Mouse (Mus musculus) CH12.LX (cell line): ENCODE data around the gene Col5a3. TPM values are rescaled to one million over a fixed set of nuclear protein-coding genes. Genes with fewer than 3 reads are reported as not detected.

Experiments used
- DNase-seq: peaks from one replicate; pipeline ENCODE4 v3.0.0-alpha.2; 2013; ENCODE audit errors: extremely low read depth
- H3K27ac ChIP-seq: 2 replicates; pipeline ENCODE4 v1.5.1; 2012; ENCODE audit warnings: low read depth, mild to moderate bottlenecking, control low read depth, moderate library complexity; ENCODE audit not compliant: insufficient read depth
- H3K27me3 ChIP-seq: replicated peaks from 2 replicates; pipeline ENCODE3; 2012; ENCODE audit warnings: inconsistent platforms
- H3K36me3 ChIP-seq, 2 experiments: replicated peaks in 1 of 2; 2 replicates each; pipeline versions ENCODE3 to v1.6.1; 2012; ENCODE audit warnings: inconsistent platforms in 1 of 2, low read length in 1 of 2, mild to moderate bottlenecking in 1 of 2, mixed read lengths in 1 of 2, moderate library complexity in 1 of 2; ENCODE audit not compliant: control insufficient read depth in 1 of 2, insufficient read depth in 1 of 2
- H3K4me1 ChIP-seq, 2 experiments: 2 replicates each; pipeline ENCODE4 v1.6.1; 2012; ENCODE audit warnings: inconsistent platforms in 1 of 2, moderate library complexity in 1 of 2; ENCODE audit not compliant: insufficient read depth in 2 of 2, control insufficient read depth in 1 of 2
- H3K4me2 ChIP-seq: 2 replicates; pipeline ENCODE4 v1.6.1; 2012; ENCODE audit warnings: low read depth, mild to moderate bottlenecking, control low read depth; ENCODE audit not compliant: poor library complexity, insufficient read depth, severe bottlenecking
- H3K4me3 ChIP-seq, 3 experiments: fragments of 150-350 bp in 1 of 3; sonication (generic) in 1 of 3; replicated peaks in 1 of 3; 2 replicates each; pipeline versions ENCODE3 to v1.5.1; 2011 to 2012; ENCODE audit warnings: low read depth in 2 of 3, low read length in 2 of 3, mild to moderate bottlenecking in 2 of 3, moderate library complexity in 2 of 3, control low read depth in 1 of 3, improper control_type of control experiment in 1 of 3, inconsistent platforms in 1 of 3, mixed read lengths in 1 of 3; ENCODE audit not compliant: poor library complexity in 1 of 3
- H3K79me2 ChIP-seq: replicated peaks from 2 replicates; pipeline ENCODE4 v1.6.1; 2012; ENCODE audit warnings: mild to moderate bottlenecking, moderate library complexity; ENCODE audit not compliant: control insufficient read depth, poor library complexity, insufficient read depth, severe bottlenecking; ENCODE audit errors: extremely low read depth
- H3K9ac ChIP-seq: 2 replicates; pipeline ENCODE4 v1.6.1; 2012; ENCODE audit warnings: low read depth, mild to moderate bottlenecking, control low read depth, moderate library complexity; ENCODE audit not compliant: insufficient read depth
- H3K9me3 ChIP-seq: replicated peaks from 2 replicates; pipeline ENCODE3; 2012; ENCODE audit warnings: low read length, inconsistent platforms, mixed read lengths
- EP300 ChIP-seq: IDR thresholded peaks from 2 replicates; pipeline ENCODE4 v1.6.1; 2011; ENCODE audit warnings: low read length, improper control_type of control experiment
- ETS1 ChIP-seq: conservative IDR thresholded peaks from 2 replicates; pipeline ENCODE4 v1.6.1; 2012; ENCODE audit warnings: low read depth, mild to moderate bottlenecking, inconsistent platforms, low read length, improper control_type of control experiment, moderate library complexity
- MAFK ChIP-seq: IDR thresholded peaks from 2 replicates; pipeline ENCODE4 v1.6.1; 2011; ENCODE audit warnings: low read length, improper control_type of control experiment; ENCODE audit not compliant: insufficient replicate concordance
- MAZ ChIP-seq: IDR thresholded peaks from 2 replicates; pipeline ENCODE4 v1.6.1; 2012; ENCODE audit warnings: low read depth, mild to moderate bottlenecking, inconsistent platforms, low read length, improper control_type of control experiment, moderate library complexity
- MEF2A ChIP-seq: IDR thresholded peaks from 2 replicates; pipeline ENCODE4 v1.6.1; 2014; ENCODE audit warnings: low read depth, mild to moderate bottlenecking, inconsistent platforms, low read length, improper control_type of control experiment, borderline replicate concordance
- MYC ChIP-seq: IDR thresholded peaks from 2 replicates; pipeline ENCODE4 v1.6.1; 2011; ENCODE audit warnings: low read depth, mild to moderate bottlenecking, improper control_type of control experiment, low read length
- PAX5 ChIP-seq: IDR thresholded peaks from 2 replicates; pipeline ENCODE4 v1.6.1; 2012; ENCODE audit warnings: low read length, inconsistent platforms, mixed read lengths
- TBP ChIP-seq: conservative IDR thresholded peaks from 2 replicates; pipeline ENCODE4 v1.6.1; 2011; ENCODE audit warnings: low read depth, low read length, improper control_type of control experiment
- TCF12 ChIP-seq: IDR thresholded peaks from 2 replicates; pipeline ENCODE4 v1.6.1; 2014; ENCODE audit warnings: low read depth, mild to moderate bottlenecking, inconsistent platforms, low read length, improper control_type of control experiment
- USF1 ChIP-seq: IDR thresholded peaks from 2 replicates; pipeline ENCODE4 v1.6.1; 2014; ENCODE audit warnings: low read depth, mild to moderate bottlenecking, inconsistent platforms, low read length, improper control_type of control experiment
- ZNF384 ChIP-seq: IDR thresholded peaks from 2 replicates; pipeline ENCODE4 v1.6.1; 2012; ENCODE audit warnings: low read depth, low read length, improper control_type of control experiment, inconsistent platforms
- dilution Hi-C: fragments of 300-500 bp; cut with MboI; formaldehyde crosslinking; loops from 2 replicates; pipeline ENCODE4 v1.14.3; 2020; ENCODE audit warnings: low sequenced_read_pairs; ENCODE audit not compliant: extremely low pct_unique_long_range_greater_than_20kb, extremely low pct_ligation_motif_present
- in situ Hi-C: fragments of 300-500 bp; cut with MboI; formaldehyde crosslinking; loops from 3 replicates; pipeline ENCODE4 v1.14.3; 2019; ENCODE audit warnings: low sequenced_read_pairs, low pct_ligation_motif_present, low pct_unique_long_range_greater_than_20kb, mixed read lengths
- polyA plus RNA-seq: library from polyadenylated mRNA; unstranded; fragments of >175 nt; gene quantifications from 2 replicates; pipeline ENCODE4 v1.2.1, GENCODE M21; 2012; ENCODE audit warnings: low read depth; ENCODE audit not compliant: insufficient read length
- total RNA-seq, 2 experiments: library from RNA; depleted of rRNA; stranded (reverse); fragments of 300-350 nt in 1 of 2; fragments of >200 nt in 1 of 2; gene quantifications; 2 replicates each; pipeline ENCODE4 v1.2.3; 2012 to 2014

The Col5a3 gene
- total and polyA plus RNA-seq, 3 experiments: 0.25 TPM; not detected in 2

DNA sequence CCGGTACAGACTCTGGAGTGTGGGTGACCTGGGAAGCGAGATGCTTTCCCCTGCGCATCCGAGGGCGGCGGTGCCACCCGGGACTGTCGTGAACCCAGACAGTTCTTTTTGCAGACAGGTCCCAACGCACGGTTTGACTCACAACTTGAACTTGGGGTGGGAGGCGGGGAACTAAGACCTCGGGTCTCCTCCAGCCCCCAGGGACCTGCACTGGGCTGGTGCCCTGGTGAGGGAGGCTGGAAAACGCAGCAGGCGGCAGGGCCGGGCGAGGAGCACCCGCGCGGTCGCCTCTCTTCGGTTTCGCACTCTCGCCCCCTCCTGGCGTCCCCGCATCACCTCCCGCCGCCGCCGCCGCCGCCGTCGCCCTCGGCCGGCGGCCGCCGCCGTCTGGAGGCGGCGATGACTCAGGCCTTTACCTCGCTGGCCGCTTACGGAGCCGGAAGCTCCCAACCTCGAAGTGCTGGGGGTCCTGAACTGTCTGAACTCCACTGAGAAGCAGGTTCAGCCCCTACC, 87.2 kb downstream of the Col5a3 start (continued):
- TF ChIP-seq ETS1 (no peak), USF1 (no peak), EP300 (no peak), MAZ (no peak)

DNA sequence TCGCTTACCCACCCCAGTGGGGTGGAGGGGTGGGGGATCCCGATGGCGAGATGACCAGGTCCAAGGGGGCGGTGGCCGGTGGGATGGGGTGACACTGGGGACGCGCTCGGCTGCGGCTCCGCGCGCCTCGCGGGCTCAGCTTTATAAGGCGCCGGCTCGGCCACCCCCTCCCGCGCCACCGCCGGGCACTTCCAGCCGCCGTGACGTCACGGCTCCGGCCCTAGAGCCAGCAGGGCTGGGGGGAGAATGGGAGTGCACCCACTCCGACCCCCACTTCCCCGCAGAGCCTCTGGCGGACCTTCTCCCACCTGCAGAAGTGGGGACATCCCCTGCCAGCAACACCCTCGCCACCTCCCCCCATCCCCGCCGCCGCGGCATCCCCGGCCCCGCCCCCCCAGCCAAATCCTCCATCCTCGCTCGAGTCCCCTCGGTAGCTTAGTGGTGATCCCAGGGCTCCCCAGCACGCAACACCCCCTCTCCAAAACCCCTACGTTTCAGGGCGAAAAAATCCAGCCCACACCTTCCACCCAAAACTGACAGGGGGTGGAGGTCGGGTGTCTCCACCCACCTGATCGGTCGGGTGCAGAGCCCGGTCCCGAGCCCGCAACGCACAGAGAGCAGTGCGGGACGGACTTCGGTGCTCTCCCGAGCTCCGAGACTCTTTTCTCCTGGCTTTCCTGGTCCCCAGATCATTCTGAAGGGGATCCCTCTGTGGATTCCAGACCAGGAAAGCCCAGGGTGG, 87.8 kb downstream of the Col5a3 start:
- peaks cover 4 to 18% of the 10 kb centered on the region in 2 experiments; a peak in 3 of 4 replicates for H3K4me1 ChIP-seq
- dilution Hi-C loops: no loop called here
- H3K27me3 ChIP-seq: peaks cover 80% of the 10 kb centered on the region
- H3K79me2 ChIP-seq: no peaks in the 10 kb centered on the region
- H3K4me2 ChIP-seq: peak overlapping the region; percentile 93
- TF ChIP-seq ZNF384: no peak
- no peak for TF ChIP-seq TBP
- TF ChIP-seq MEF2A: no peak
- TF ChIP-seq MAFK: no peak
- TF ChIP-seq PAX5: no peak
- TF ChIP-seq TCF12: peak; percentile 13; the same call in 1 of the 2 replicates
- TF ChIP-seq, all 38 proteins: peak for 1
- peak overlapping the region; percentile 6; the same call in 1 of the 2 replicates for H3K9ac ChIP-seq
- H3K4me3 ChIP-seq: peak overlapping the region in 2 of 3 experiments; percentile 39 to 48
- no peaks in the 10 kb centered on the region for H3K36me3 ChIP-seq
- in situ Hi-C loops: no loop called here
- no peaks in the 10 kb centered on the region for H3K9me3 ChIP-seq
- DNase-seq: no peak
- H3K27ac ChIP-seq: no peak overlapping the region

DNA sequence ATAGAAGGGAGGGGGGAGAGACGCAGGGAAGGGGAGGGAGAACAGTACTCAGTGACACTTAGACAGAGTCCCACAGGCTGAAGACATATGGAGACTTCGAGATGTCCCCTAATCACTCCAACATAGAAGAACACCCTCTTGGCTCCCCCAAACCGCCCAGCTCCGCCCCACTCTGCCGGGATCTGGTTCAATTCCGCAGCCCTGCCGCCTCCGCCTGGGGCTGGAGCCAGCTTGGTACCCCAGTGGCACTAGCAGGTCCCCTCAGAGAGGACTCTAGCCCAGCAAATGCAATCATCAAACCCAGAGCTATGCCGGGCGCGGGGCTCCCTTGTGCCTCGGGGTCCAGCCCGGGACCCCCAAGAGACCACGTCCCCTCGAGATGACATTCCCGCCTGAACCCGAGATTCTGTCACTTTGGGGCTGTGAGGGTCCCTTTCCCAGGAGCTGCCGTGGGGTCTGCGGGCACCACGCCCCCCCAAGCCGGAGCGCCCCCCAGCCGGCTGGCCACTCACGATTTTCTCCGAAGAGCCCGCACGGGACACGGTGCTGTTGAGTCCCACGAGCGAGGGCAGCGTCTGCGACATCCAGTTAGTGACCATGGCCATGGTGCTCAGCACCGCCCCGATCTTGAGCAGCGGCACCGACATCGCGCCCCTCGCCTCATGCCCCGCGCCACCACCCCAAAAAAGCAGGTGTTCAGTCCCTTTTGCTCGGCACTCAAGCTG, 88.6 kb downstream of the Col5a3 start:
- H3K9me3 ChIP-seq: no peaks in the 10 kb centered on the region
- H3K27ac ChIP-seq: no peak overlapping the region
- H3K4me1 ChIP-seq: peaks cover 4 to 18% of the 10 kb centered on the region in 2 experiments; a peak in 3 of 4 replicates
- H3K9ac ChIP-seq: no peak overlapping the region
- no peak for DNase-seq
- no peak for TF ChIP-seq MAZ
- TF ChIP-seq MYC: no peak
- H3K36me3 ChIP-seq: no peaks in the 10 kb centered on the region
- H3K27me3 ChIP-seq: peaks cover 82% of the 10 kb centered on the region
- H3K4me3 ChIP-seq: peak overlapping the region in 2 of 3 experiments; percentile 39 to 48
- peak overlapping the region; percentile 93 for H3K4me2 ChIP-seq
- H3K79me2 ChIP-seq: no peaks in the 10 kb centered on the region
- in situ Hi-C loops (no loop called here), dilution Hi-C loops (no loop called here)
